Mouse (Mus musculus) T-helper 1 cell (primary cell): Measurements from ENCODE around the gene Igf2bp2.

Source experiments
- in situ Hi-C: fragments of 300-600 bp; cut with MboI, MseI; formaldehyde crosslinking; loops from one replicate; pipeline ENCODE4 v1.15.1; 2025; ENCODE audit warnings: high pct_unique_total_duplicates

Igf2bp2 gene

GRCm38 (mm10) chr16:22149659-22150345, 13.3 kb downstream of the Igf2bp2 start:
- in situ Hi-C loops = no loop called here

- in situ Hi-C loops = no loop called here
These were observed 14.0 kb downstream of the Igf2bp2 start for GRCm38 (mm10) chr16:22149076-22149475.

- in situ Hi-C loops = no loop called here
These were observed 16.0 kb downstream of the Igf2bp2 start for GRCm38 (mm10) chr16:22147131-22147530.

GRCm38 (mm10) chr16:22146071-22146470, 17.0 kb downstream of the Igf2bp2 start:
- in situ Hi-C loops = no loop called here

GRCm38 (mm10) chr16:22144490-22144889, 18.6 kb downstream of the Igf2bp2 start:
- in situ Hi-C loops = no loop called here

- in situ Hi-C loops = no loop called here
These were observed 22.2 kb downstream of the Igf2bp2 start for GRCm38 (mm10) chr16:22140861-22141260.

GRCm38 (mm10) chr16:22139821-22140220, 23.3 kb downstream of the Igf2bp2 start:
- in situ Hi-C loops = no loop called here

GRCm38 (mm10) chr16:22136198-22136597, 26.9 kb downstream of the Igf2bp2 start:
- in situ Hi-C loops = no loop called here

GRCm38 (mm10) chr16:22131321-22131720, 31.8 kb downstream of the Igf2bp2 start:
- in situ Hi-C loops = no loop called here

- in situ Hi-C loops = no loop called here
These were observed 33.6 kb downstream of the Igf2bp2 start for GRCm38 (mm10) chr16:22129511-22129910.

GRCm38 (mm10) chr16:22128595-22128994, 34.5 kb downstream of the Igf2bp2 start:
- in situ Hi-C loops = no loop called here

- in situ Hi-C loops = no loop called here
These were observed 35.3 kb downstream of the Igf2bp2 start for GRCm38 (mm10) chr16:22127806-22128205.

- in situ Hi-C loops = no loop called here
These were observed 36.2 kb downstream of the Igf2bp2 start for GRCm38 (mm10) chr16:22126936-22127335.

- in situ Hi-C loops = no loop called here
These were observed 38.7 kb downstream of the Igf2bp2 start for GRCm38 (mm10) chr16:22124325-22124918.

GRCm38 (mm10) chr16:22123658-22124057, 39.4 kb downstream of the Igf2bp2 start:
- in situ Hi-C loops = no loop called here

- in situ Hi-C loops = no loop called here
These were observed 42.0 kb downstream of the Igf2bp2 start for GRCm38 (mm10) chr16:22121109-22121508.

GRCm38 (mm10) chr16:22119524-22119923, 43.6 kb downstream of the Igf2bp2 start:
- in situ Hi-C loops = no loop called here

- in situ Hi-C loops = no loop called here
These were observed 44.2 kb downstream of the Igf2bp2 start for GRCm38 (mm10) chr16:22118716-22119501.

- in situ Hi-C loops = no loop called here
These were observed 44.9 kb downstream of the Igf2bp2 start for GRCm38 (mm10) chr16:22118151-22118550.

- in situ Hi-C loops = no loop called here
These were observed 46.4 kb downstream of the Igf2bp2 start for GRCm38 (mm10) chr16:22116748-22117147.

GRCm38 (mm10) chr16:22116058-22116457, 47.0 kb downstream of the Igf2bp2 start:
- in situ Hi-C loops = no loop called here

- in situ Hi-C loops = no loop called here
These were observed 53.1 kb downstream of the Igf2bp2 start for GRCm38 (mm10) chr16:22110036-22110435.

- in situ Hi-C loops = no loop called here
These were observed 53.9 kb downstream of the Igf2bp2 start for GRCm38 (mm10) chr16:22109159-22109558.
